Mouse (Mus musculus): ENCODE results near the gene Pde4b. TPM values are rescaled to one million over a fixed set of nuclear protein-coding genes. Genes with fewer than 3 reads are reported as not detected.

Gene Pde4b
- polyA plus RNA-seq, 1 experiment from 2014 or later = 44.6 TPM

- no peak overlapping the region for H3K4me3 ChIP-seq (replicated peaks; ENCODE audit: low read length)
- H3K27ac ChIP-seq = no peak overlapping the region
- no peak overlapping the region for H3K9ac ChIP-seq
- DNase-seq (ENCODE audit: low spot score) (no peak), ATAC-seq (ENCODE audit: low FRiP score) (no peak)
- H3K9me3 ChIP-seq (ENCODE audit: control insufficient read depth, low read length) = no peaks in the 10 kb centered on the region
- H3K4me1 ChIP-seq (replicated peaks; ENCODE audit: control insufficient read depth, insufficient read depth, low read length) = no peaks in the 10 kb centered on the region
- H3K4me2 ChIP-seq (replicated peaks) = no peak overlapping the region
- H3K27me3 ChIP-seq (ENCODE audit: control insufficient read depth, insufficient read depth, low read length) = no peaks in the 10 kb centered on the region
- no peaks in the 10 kb centered on the region for H3K36me3 ChIP-seq (replicated peaks; ENCODE audit: control insufficient read depth, insufficient read depth)
Observed at GRCm38 (mm10) chr4:102297558-102297957, 210.2 kb downstream of the Pde4b start.

DNA sequence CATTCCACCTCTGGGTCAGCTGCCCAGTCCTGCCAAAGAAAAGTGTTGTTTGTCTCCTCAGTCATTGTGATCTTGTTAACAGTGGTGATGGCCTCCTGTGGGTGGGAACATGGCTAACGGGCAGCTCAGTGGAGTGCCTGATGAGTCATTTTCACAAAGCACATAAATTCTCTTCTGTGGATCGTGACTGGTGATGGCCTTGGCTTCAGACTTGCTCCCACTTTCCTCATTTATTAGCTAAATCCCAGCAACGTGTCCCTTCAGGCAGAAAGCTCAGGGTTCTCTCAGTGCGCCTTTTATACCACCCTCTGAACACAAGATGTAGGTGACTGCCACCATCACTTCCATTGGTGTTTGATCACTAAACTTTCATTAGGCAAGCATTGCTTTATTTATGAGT is 215.2 kb downstream of the Pde4b start:
- DNase-seq (ENCODE audit: low spot score) = no peak
- no peak overlapping the region for H3K4me3 ChIP-seq (replicated peaks; ENCODE audit: low read length)
- no peak overlapping the region for H3K4me2 ChIP-seq (replicated peaks)
- H3K27ac ChIP-seq = no peak overlapping the region
- H3K4me1 ChIP-seq (replicated peaks; ENCODE audit: control insufficient read depth, insufficient read depth, low read length) = no peaks in the 10 kb centered on the region
- H3K36me3 ChIP-seq (replicated peaks; ENCODE audit: control insufficient read depth, insufficient read depth) = no peaks in the 10 kb centered on the region
- WGBS = 69% methylated on average over 4 of the region's 4 CpGs
- no peaks in the 10 kb centered on the region for H3K9me3 ChIP-seq (ENCODE audit: control insufficient read depth, low read length)
- no peak overlapping the region for H3K9ac ChIP-seq
- ATAC-seq (ENCODE audit: low FRiP score) = no peak
- no peaks in the 10 kb centered on the region for H3K27me3 ChIP-seq (ENCODE audit: control insufficient read depth, insufficient read depth, low read length)

GRCm38 (mm10) chr4:102307661-102308297 is 220.4 kb downstream of the Pde4b start:
- WGBS = 60% methylated on average over 4 of the region's 4 CpGs

DNA sequence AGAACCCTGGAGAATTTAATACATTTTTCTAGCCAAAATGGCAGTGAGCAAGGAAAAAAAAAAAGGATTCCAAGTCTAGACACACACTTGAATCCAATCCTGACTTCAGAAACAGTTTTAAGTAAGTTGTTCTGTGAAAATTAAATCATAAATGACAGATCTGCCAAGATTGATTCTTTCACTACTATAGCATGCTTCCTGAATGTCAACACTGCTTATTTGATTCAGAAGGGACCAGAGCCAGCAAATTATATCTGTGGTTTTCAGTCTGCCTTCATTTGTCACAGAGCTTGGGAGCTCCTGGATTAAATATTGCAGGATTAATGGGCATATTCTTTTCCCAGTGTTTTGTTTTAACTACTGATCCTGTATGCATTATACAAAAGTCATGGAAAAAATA is 223.3 kb downstream of the Pde4b start:
- Histone ChIP-seq H3K4me3 (replicated peaks; ENCODE audit: low read length) (no peak overlapping the region), H3K4me2 (replicated peaks) (no peak overlapping the region), H3K9me3 (ENCODE audit: control insufficient read depth, low read length) (no peaks in the 10 kb centered on the region), H3K36me3 (replicated peaks; ENCODE audit: control insufficient read depth, insufficient read depth) (no peaks in the 10 kb centered on the region), H3K9ac (no peak overlapping the region), H3K4me1 (replicated peaks; ENCODE audit: control insufficient read depth, insufficient read depth, low read length) (no peaks in the 10 kb centered on the region), H3K27me3 (ENCODE audit: control insufficient read depth, insufficient read depth, low read length) (no peaks in the 10 kb centered on the region), H3K27ac (no peak overlapping the region)
- ATAC-seq (ENCODE audit: low FRiP score) (no peak), DNase-seq (ENCODE audit: low spot score) (no peak)

More at GRCm38 (mm10) chr4:102307661-102308297, 220.4 kb downstream of the Pde4b start:
- Histone ChIP-seq H3K4me3 (replicated peaks; ENCODE audit: low read length) (no peak overlapping the region), H3K27me3 (ENCODE audit: control insufficient read depth, insufficient read depth, low read length) (no peaks in the 10 kb centered on the region), H3K27ac (no peak overlapping the region), H3K4me2 (replicated peaks) (no peak overlapping the region), H3K36me3 (replicated peaks; ENCODE audit: control insufficient read depth, insufficient read depth) (no peaks in the 10 kb centered on the region), H3K9me3 (ENCODE audit: control insufficient read depth, low read length) (no peaks in the 10 kb centered on the region), H3K4me1 (replicated peaks; ENCODE audit: control insufficient read depth, insufficient read depth, low read length) (no peaks in the 10 kb centered on the region), H3K9ac (no peak overlapping the region)
- DNase-seq (ENCODE audit: low spot score) (no peak), ATAC-seq (ENCODE audit: low FRiP score) (no peak)

DNA sequence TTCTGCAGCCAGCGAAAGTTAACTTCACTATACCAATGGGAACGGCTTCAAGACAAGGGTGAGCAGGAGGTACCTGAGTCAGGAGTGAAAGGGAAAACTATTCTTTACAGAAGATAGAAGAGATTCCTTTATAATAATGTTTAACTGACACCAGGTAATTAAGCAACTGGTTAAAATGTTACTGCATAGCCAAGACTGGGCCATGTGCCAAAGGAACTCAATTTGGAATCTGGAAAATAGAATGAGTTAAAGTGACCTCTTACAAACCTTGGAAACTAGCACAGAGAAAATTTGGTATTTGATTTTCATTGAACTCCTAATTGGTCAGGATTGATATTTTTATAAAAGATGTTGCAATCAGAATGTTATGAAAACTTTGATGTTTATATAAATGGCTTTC is 228.7 kb downstream of the Pde4b start:
- WGBS = 95% methylated on average over 2 of the region's 2 CpGs
- Histone ChIP-seq H3K9ac (no peak overlapping the region), H3K4me3 (replicated peaks; ENCODE audit: low read length) (no peak overlapping the region), H3K36me3 (replicated peaks; ENCODE audit: control insufficient read depth, insufficient read depth) (no peaks in the 10 kb centered on the region), H3K4me1 (replicated peaks; ENCODE audit: control insufficient read depth, insufficient read depth, low read length) (no peaks in the 10 kb centered on the region), H3K4me2 (replicated peaks) (no peak overlapping the region), H3K9me3 (ENCODE audit: control insufficient read depth, low read length) (no peaks in the 10 kb centered on the region), H3K27me3 (ENCODE audit: control insufficient read depth, insufficient read depth, low read length) (no peaks in the 10 kb centered on the region), H3K27ac (no peak overlapping the region)
- DNase-seq (ENCODE audit: low spot score) (no peak), ATAC-seq (ENCODE audit: low FRiP score) (no peak)

GRCm38 (mm10) chr4:102316699-102317285 is 229.4 kb downstream of the Pde4b start:
- H3K4me3 ChIP-seq (replicated peaks; ENCODE audit: low read length) = no peak overlapping the region
- no peak overlapping the region for H3K4me2 ChIP-seq (replicated peaks)
- no peaks in the 10 kb centered on the region for H3K9me3 ChIP-seq (ENCODE audit: control insufficient read depth, low read length)
- no peaks in the 10 kb centered on the region for H3K4me1 ChIP-seq (replicated peaks; ENCODE audit: control insufficient read depth, insufficient read depth, low read length)
- no peak overlapping the region for H3K9ac ChIP-seq
- ATAC-seq (ENCODE audit: low FRiP score) (no peak), DNase-seq (ENCODE audit: low spot score) (no peak)
- no peaks in the 10 kb centered on the region for H3K27me3 ChIP-seq (ENCODE audit: control insufficient read depth, insufficient read depth, low read length)
- WGBS = 81% methylated on average over 5 of the region's 5 CpGs
- H3K36me3 ChIP-seq (replicated peaks; ENCODE audit: control insufficient read depth, insufficient read depth) = no peaks in the 10 kb centered on the region
- no peak overlapping the region for H3K27ac ChIP-seq

DNA sequence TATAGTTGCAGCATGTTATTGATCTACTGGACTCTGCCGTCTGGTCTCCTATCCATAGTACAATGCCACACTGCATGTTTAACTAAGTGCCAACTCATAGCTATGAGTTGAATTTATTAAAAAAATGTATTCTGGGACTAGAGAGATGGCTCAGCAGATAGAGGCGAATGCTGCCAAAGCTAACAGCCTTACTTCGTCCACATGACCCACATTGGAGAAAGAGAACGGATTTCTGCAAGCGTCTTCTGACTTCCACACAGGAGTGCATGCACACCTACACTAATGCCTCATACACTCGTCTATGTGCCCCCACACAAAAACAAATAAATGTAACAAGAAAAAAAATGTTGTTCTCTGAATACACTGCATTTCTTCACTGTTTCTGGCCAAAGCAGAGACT is 231.3 kb downstream of the Pde4b start:
- no peak for ATAC-seq (ENCODE audit: low FRiP score)

DNA sequence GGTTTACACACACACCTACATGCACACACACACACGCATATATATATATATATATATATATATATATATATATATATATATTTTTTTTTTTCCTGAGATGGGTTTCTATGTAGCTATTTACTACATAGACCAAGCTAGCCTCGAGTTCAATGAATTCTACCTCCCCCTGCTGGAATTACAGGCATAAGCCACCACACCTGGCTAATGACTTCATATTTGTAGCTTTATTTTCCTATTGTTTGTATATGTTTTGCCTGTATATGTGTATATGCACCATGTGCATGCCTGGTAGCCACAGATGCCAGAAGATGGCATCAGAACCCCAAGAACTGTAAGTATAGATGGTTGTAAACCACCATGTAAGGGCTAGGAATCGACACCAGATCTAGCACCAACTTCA is 234.0 kb downstream of the Pde4b start:
- no peak overlapping the region for H3K4me2 ChIP-seq (replicated peaks)
- WGBS = 73% methylated on average over 3 of the region's 3 CpGs

More for the DNA sequence above, 231.3 kb downstream of the Pde4b start:
- no peak overlapping the region for H3K9ac ChIP-seq
- H3K27ac ChIP-seq = no peak overlapping the region
- DNase-seq (ENCODE audit: low spot score) = no peak
- H3K36me3 ChIP-seq (replicated peaks; ENCODE audit: control insufficient read depth, insufficient read depth) = no peaks in the 10 kb centered on the region
- H3K4me1 ChIP-seq (replicated peaks; ENCODE audit: control insufficient read depth, insufficient read depth, low read length) = no peaks in the 10 kb centered on the region
- H3K4me3 ChIP-seq (replicated peaks; ENCODE audit: low read length) = no peak overlapping the region
- no peaks in the 10 kb centered on the region for H3K27me3 ChIP-seq (ENCODE audit: control insufficient read depth, insufficient read depth, low read length)
- no peaks in the 10 kb centered on the region for H3K9me3 ChIP-seq (ENCODE audit: control insufficient read depth, low read length)
- WGBS = 86% methylated on average over 6 of the region's 6 CpGs
- no peak overlapping the region for H3K4me2 ChIP-seq (replicated peaks)

GRCm38 (mm10) chr4:102332386-102332785 is 245.0 kb downstream of the Pde4b start:
- no peak overlapping the region for H3K4me2 ChIP-seq (replicated peaks)
- 93% methylated on average over 2 of the region's 2 CpGs for WGBS
- no peak overlapping the region for H3K4me3 ChIP-seq (replicated peaks; ENCODE audit: low read length)
- H3K27me3 ChIP-seq (ENCODE audit: control insufficient read depth, insufficient read depth, low read length) = no peaks in the 10 kb centered on the region
- ATAC-seq (ENCODE audit: low FRiP score) (no peak), DNase-seq (ENCODE audit: low spot score) (no peak)
- H3K36me3 ChIP-seq (replicated peaks; ENCODE audit: control insufficient read depth, insufficient read depth) = no peaks in the 10 kb centered on the region
- no peaks in the 10 kb centered on the region for H3K9me3 ChIP-seq (ENCODE audit: control insufficient read depth, low read length)
- H3K27ac ChIP-seq = no peak overlapping the region
- no peaks in the 10 kb centered on the region for H3K4me1 ChIP-seq (replicated peaks; ENCODE audit: control insufficient read depth, insufficient read depth, low read length)
- no peak overlapping the region for H3K9ac ChIP-seq

More for the DNA sequence above, 234.0 kb downstream of the Pde4b start:
- Histone ChIP-seq H3K9ac (no peak overlapping the region), H3K27me3 (ENCODE audit: control insufficient read depth, insufficient read depth, low read length) (no peaks in the 10 kb centered on the region), H3K4me3 (replicated peaks; ENCODE audit: low read length) (no peak overlapping the region), H3K9me3 (ENCODE audit: control insufficient read depth, low read length) (no peaks in the 10 kb centered on the region), H3K27ac (no peak overlapping the region), H3K36me3 (replicated peaks; ENCODE audit: control insufficient read depth, insufficient read depth) (no peaks in the 10 kb centered on the region), H3K4me1 (replicated peaks; ENCODE audit: control insufficient read depth, insufficient read depth, low read length) (no peaks in the 10 kb centered on the region)
- DNase-seq (ENCODE audit: low spot score) (no peak), ATAC-seq (ENCODE audit: low FRiP score) (no peak)

- Histone ChIP-seq H3K9ac (no peak overlapping the region), H3K4me3 (replicated peaks; ENCODE audit: low read length) (no peak overlapping the region), H3K36me3 (replicated peaks; ENCODE audit: control insufficient read depth, insufficient read depth) (no peaks in the 10 kb centered on the region), H3K4me1 (replicated peaks; ENCODE audit: control insufficient read depth, insufficient read depth, low read length) (no peaks in the 10 kb centered on the region), H3K9me3 (ENCODE audit: control insufficient read depth, low read length) (no peaks in the 10 kb centered on the region), H3K27me3 (ENCODE audit: control insufficient read depth, insufficient read depth, low read length) (no peaks in the 10 kb centered on the region), H3K4me2 (replicated peaks) (no peak overlapping the region), H3K27ac (no peak overlapping the region)
- DNase-seq (ENCODE audit: low spot score) (no peak), ATAC-seq (ENCODE audit: low FRiP score) (no peak)
- 87% methylated on average over 4 of the region's 4 CpGs for WGBS
Observed at GRCm38 (mm10) chr4:102332885-102333284, 245.5 kb downstream of the Pde4b start.
